Mouse (Mus musculus): ENCODE measurements around the gene Olfr195. TPM values are rescaled to one million over a fixed set of nuclear protein-coding genes. Genes with fewer than 3 reads are reported as not detected.

The Olfr195 gene
- polyA plus RNA-seq, 1 experiment from 2014 or later: not detected

Other genes starting within 250 kb of the Olfr195 start
- gene Olfr181, start 218.3 kb upstream of the Olfr195 start, polyA plus RNA-seq (2015; fragmentation: Nextera tagmentation; extraction: Ambion mirVana): not detected in 2 replicates
- not detected in 2 replicates for gene Olfr180, start 217.7 kb upstream of the Olfr195 start, polyA plus RNA-seq (2015; fragmentation: Nextera tagmentation; extraction: Ambion mirVana)
- gene Olfr183, start 151.7 kb upstream of the Olfr195 start, polyA plus RNA-seq (2015; fragmentation: Nextera tagmentation; extraction: Ambion mirVana): not detected in 2 replicates
- gene Olfr186, start 116.8 kb upstream of the Olfr195 start, polyA plus RNA-seq (2015; fragmentation: Nextera tagmentation; extraction: Ambion mirVana): not detected in 2 replicates
- not detected in 2 replicates for gene Olfr187, start 107.3 kb upstream of the Olfr195 start, polyA plus RNA-seq (2015; fragmentation: Nextera tagmentation; extraction: Ambion mirVana)
- not detected in 2 replicates for gene Olfr190, start 69.0 kb upstream of the Olfr195 start, polyA plus RNA-seq (2015; fragmentation: Nextera tagmentation; extraction: Ambion mirVana)
- not detected in 2 replicates for gene Olfr191, start 57.2 kb upstream of the Olfr195 start, polyA plus RNA-seq (2015; fragmentation: Nextera tagmentation; extraction: Ambion mirVana)
- not detected in 2 replicates for gene Olfr193, start 35.2 kb upstream of the Olfr195 start, polyA plus RNA-seq (2015; fragmentation: Nextera tagmentation; extraction: Ambion mirVana)
- gene Olfr194, start 26.0 kb upstream of the Olfr195 start, polyA plus RNA-seq (2015; fragmentation: Nextera tagmentation; extraction: Ambion mirVana): not detected in 2 replicates
- not detected in 2 replicates for gene Olfr196, start 23.4 kb downstream of the Olfr195 start, polyA plus RNA-seq (2015; fragmentation: Nextera tagmentation; extraction: Ambion mirVana)
- not detected in 2 replicates for gene Olfr198, start 56.5 kb downstream of the Olfr195 start, polyA plus RNA-seq (2015; fragmentation: Nextera tagmentation; extraction: Ambion mirVana)
- gene Olfr199, start 72.7 kb downstream of the Olfr195 start, polyA plus RNA-seq (2015; fragmentation: Nextera tagmentation; extraction: Ambion mirVana): not detected in 2 replicates
- not detected in 2 replicates for gene Olfr201, start 125.6 kb downstream of the Olfr195 start, polyA plus RNA-seq (2015; fragmentation: Nextera tagmentation; extraction: Ambion mirVana)
- not detected in 2 replicates for gene Olfr202, start 139.7 kb downstream of the Olfr195 start, polyA plus RNA-seq (2015; fragmentation: Nextera tagmentation; extraction: Ambion mirVana)
- not detected in 2 replicates for gene Olfr203, start 151.8 kb downstream of the Olfr195 start, polyA plus RNA-seq (2015; fragmentation: Nextera tagmentation; extraction: Ambion mirVana)
- gene Olfr204, start 171.2 kb downstream of the Olfr195 start, polyA plus RNA-seq (2015; fragmentation: Nextera tagmentation; extraction: Ambion mirVana): not detected in 2 replicates
- gene Olfr205, start 184.1 kb downstream of the Olfr195 start, polyA plus RNA-seq (2015; fragmentation: Nextera tagmentation; extraction: Ambion mirVana): not detected in 2 replicates
- gene Olfr206, start 202.2 kb downstream of the Olfr195 start, polyA plus RNA-seq (2015; fragmentation: Nextera tagmentation; extraction: Ambion mirVana): not detected in 2 replicates
- gene Olfr209, start 216.9 kb downstream of the Olfr195 start, polyA plus RNA-seq (2015; fragmentation: Nextera tagmentation; extraction: Ambion mirVana): not detected in 2 replicates